ENCODE assay signal across 13 mouse cellular contexts in genomic region chr5:105832140-105832539, GRCm38 (mm10). TPM values are rescaled to one million over a fixed set of nuclear protein-coding genes. Genes with fewer than 3 reads are reported as not detected.
DNase-seq lines count a peak whose midpoint lies in the region; ATAC-seq lines count a peak whose summit lies in the region.
"Had no signal": no experiment of that assay in that cellular context is flagged by ENCODE, and none has a peak within 500 bp of the region (broad histone marks: within the 10 kb centered on the region; RNA-seq: fewer than 3 reads in every experiment).

No protein-coding gene starts in this region.

- peak; percentile 76; the same call in 1 of the 2 replicates for ATAC-seq in frontal cortex, adult (ENCODE audit: low TSS enrichment)
- ATAC-seq: inflammation-experienced regulatory T-cells, adult 6 months; liver, postnatal 0 days; midbrain, embryonic 15.5 days had no signal

- DNase-seq in frontal cortex, postnatal 10 days (ENCODE audit: low spot score in 2 of 2), result no peak
- peak; percentile 79 for DNase-seq in 3T3-L1 (ENCODE audit: low read depth, low spot score)
- DNase-seq in gastrocnemius, adult 8-10 months (ENCODE audit: low spot score in 2 of 2), result peak; percentile 27 to 38
- peak; percentile 47 for DNase-seq in heart, postnatal 4 days
- no peak for DNase-seq in cerebellum, adult 8-10 months
- DNase-seq in urinary bladder, postnatal 25 days (ENCODE audit: low spot score), result no peak
- no peak for DNase-seq in thymus, postnatal 10 days (ENCODE audit: low spot score in 2 of 2)
- DNase-seq: layer of hippocampus, adult 9-11 months; liver, postnatal 0 days; thymus, adult 2 months had no signal

RNA-seq across cellular contexts. Expression of gene Zfp326, which starts 44.2 kb away (rescaled TPM):
- 10 to 100 TPM in 1 of 4 experiments, 1 to 10 TPM in 3; 6.6 to 10.2 (median 8.8) TPM for total RNA-seq in gastrocnemius, adult 8-10 months (2022)
- 10 to 100 TPM; 31.6 to 32.1 TPM for total RNA-seq in heart, postnatal 4 days (2021)

Comparison
In these comparisons a context has a peak if more than half of its experiments do, and no peak if none do; other contexts are left out.
1. DNase-seq: peak in 3T3-L1 (single experiment), gastrocnemius, adult 8-10 months (2 of 2) and heart, postnatal 4 days (single experiment); none in frontal cortex, postnatal 10 days (0 of 2), cerebellum, adult 8-10 months (single experiment), urinary bladder, postnatal 25 days (single experiment) and thymus, postnatal 10 days (0 of 2).